Mouse (Mus musculus) monocyte, adult 5-6 weeks (primary cell): Measurements from ENCODE around the gene Prdm16. TPM values are rescaled to one million over a fixed set of nuclear protein-coding genes. Genes with fewer than 3 reads are reported as not detected.

Source experiments
- ATAC-seq: fragments of 153-309, 156-312 bp; replicated peaks from 2 replicates; pipeline ENCODE4 v1.8.0; 2017; ENCODE audit warnings: mild to moderate bottlenecking; ENCODE audit not compliant: low TSS enrichment, insufficient number of reproducible peaks, severe bottlenecking, poor library complexity, low FRiP score
- total RNA-seq: library from RNA; stranded (forward); fragments of 200-1000, 200-491, 200-594 nt; gene quantifications from 3 replicates; pipeline ENCODE4 v1.2.3, GENCODE M21; 2017

Prdm16 gene
- total RNA-seq, 1 experiment from 2014 or later, result 0.19 TPM

DNA sequence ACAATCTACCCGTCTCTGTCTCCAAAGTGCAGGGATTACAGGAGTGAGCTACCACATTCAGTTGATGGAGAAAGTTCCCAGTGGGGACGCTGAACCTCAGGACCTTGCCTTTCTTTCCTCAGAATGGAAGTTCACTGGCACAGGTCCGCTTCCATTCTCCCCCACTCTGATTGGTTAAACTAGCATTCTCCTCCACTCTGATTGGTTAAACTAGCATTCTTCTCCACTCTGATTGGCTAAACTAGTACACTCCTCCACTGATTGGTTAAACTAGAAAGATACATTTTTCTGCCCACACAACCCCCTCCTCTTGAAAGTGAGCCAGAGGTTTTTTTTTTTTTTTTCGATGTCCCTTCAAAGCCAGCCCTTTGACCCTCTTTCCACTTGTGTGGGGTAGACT is 97.9 kb downstream of the Prdm16 start:
- ATAC-seq, result no peak

GRCm38 (mm10) chr4:154536110-154536509 is 100.6 kb downstream of the Prdm16 start:
- ATAC-seq, result no peak

- ATAC-seq, result no peak
These were observed 105.3 kb downstream of the Prdm16 start for GRCm38 (mm10) chr4:154531368-154531767.

DNA sequence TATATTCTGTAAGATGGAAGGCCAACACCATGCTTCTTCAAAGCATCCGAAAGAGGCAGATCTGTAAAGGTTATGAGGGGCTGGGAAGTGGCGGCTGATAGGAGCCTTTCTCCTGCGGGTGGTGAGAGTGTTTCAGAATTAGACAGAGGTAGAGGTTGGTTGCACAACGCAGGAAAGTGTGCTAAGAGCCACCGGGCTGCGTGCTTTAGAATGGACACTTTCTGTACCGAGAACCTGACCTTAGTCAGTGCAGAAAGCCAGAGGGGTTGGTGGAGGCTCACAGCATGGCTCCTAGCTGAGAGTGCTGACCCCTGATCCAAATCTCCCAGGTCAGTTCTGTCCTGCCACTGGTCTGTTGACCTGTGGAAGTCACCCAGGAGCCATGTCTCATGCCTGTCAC is 106.3 kb downstream of the Prdm16 start:
- no peak for ATAC-seq

DNA sequence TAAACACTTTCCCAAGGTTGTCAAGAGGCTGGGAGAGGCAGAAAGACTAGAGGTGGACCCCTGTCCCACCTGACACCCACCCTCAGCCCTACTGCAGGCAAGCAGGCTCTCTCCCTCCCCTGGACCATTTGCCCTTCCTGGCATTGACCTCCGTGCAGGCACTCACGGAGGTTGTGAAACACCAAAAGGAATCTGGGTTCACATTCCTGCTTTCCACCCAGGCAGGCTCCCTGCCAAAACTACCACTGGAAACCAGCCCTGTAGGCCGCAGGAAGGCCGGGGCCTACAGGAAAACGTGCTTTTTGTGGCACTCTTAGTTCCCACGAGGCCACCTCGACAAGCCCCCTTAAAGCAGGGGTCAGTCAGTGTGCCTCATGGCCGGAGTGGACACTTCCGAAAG is 109.2 kb downstream of the Prdm16 start:
- ATAC-seq, result no peak

- ATAC-seq, result no peak
These were observed 110.3 kb downstream of the Prdm16 start for GRCm38 (mm10) chr4:154526351-154526786.

DNA sequence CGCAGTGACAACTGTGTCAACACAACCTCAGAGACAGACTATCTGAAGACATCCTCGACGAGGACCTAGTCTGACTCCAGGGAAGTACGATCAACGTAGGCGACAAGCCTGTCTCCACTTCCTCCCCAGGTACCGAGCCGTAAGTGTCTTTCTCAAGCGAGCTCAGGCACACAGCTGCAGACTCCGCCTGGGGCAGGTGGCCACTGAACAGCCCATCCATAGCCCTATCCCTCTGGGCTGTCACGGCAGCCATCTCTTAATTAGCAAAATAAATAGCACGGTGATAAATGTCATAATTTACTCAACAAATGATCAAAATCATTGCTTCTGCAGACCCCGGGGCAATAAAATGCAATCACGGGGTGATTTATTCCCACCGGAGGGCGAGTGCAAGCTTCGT is 112.8 kb downstream of the Prdm16 start:
- no peak for ATAC-seq

DNA sequence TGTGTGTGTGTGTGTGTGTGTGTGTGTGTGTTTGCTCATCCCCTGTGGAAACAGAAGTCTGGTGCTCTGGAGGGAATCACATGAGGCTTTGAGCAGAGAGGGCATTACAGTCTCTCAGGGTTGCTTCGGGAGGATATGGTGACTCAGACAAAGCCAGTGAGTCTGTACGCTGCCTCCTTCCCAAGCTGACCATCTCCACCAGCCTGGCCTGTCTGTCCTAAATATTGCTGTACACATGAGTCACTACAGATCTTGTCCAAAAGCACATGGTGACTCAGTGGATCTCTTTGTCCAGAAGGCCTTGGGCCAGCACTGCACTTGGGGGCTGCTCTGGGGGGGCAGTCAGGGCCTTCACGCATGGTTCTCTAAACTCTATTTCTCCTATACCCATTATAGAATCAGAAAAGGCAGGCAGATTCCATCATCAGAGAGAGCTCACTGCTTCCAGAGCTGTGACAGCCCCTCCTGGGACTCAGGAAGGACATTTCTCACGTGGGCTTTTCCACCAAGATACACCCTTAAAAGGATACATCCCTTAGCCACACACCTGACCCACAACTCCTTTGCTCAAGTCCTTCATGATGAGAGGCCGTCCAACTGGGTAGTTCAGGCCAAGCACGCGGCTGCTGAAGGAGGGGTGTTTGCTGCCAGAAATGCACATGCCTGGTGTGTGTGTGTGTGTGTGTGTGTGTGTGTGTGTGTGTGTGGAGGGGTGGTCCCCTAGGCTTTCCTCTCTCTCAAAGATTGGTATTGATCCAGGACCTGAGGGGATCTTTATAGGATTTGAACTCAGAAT is 114.6 kb downstream of the Prdm16 start:
- no peak for ATAC-seq

GRCm38 (mm10) chr4:154519470-154520037 is 117.1 kb downstream of the Prdm16 start:
- no peak for ATAC-seq

DNA sequence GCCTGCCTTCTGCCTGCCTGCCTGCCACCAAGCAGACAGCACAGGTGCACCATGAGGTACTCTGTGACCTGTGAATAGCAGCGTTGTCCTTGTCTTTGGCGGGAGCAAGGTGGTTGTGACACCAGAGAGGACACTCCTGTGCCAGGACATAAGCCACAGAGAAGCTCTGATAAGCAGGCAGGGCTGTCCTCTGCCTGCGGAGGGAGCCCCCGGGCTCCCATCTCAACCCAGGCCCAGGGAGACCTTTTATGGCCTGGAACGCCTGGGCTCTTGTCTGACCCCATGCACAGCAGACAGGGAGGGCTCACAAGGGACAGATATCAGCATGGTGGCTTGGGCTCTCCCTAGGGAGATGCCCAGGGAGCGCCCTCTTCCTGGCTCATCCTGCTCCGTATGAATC is 118.7 kb downstream of the Prdm16 start:
- ATAC-seq, result no peak

DNA sequence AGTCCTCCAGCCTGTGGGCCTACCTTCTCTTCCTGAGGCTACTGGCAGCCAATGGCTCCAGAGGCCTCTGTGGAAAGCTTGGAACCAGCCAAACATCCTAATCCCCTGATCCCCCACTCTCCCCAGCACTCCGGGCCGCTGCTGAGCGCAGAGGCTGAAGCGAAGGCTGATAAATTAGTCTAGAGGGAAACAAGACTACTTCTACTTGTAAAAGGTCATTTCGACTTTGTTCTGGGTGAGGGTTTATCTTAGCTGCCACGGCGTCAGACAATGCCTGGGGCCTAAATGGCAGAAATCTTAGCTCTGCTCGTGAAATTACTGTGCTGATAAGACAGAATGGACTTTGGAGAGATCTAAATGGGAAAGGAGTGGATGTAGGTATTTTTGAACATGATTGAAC is 120.2 kb downstream of the Prdm16 start:
- ATAC-seq, result no peak

- no peak for ATAC-seq
These were observed 123.0 kb downstream of the Prdm16 start for GRCm38 (mm10) chr4:154513664-154514063.

DNA sequence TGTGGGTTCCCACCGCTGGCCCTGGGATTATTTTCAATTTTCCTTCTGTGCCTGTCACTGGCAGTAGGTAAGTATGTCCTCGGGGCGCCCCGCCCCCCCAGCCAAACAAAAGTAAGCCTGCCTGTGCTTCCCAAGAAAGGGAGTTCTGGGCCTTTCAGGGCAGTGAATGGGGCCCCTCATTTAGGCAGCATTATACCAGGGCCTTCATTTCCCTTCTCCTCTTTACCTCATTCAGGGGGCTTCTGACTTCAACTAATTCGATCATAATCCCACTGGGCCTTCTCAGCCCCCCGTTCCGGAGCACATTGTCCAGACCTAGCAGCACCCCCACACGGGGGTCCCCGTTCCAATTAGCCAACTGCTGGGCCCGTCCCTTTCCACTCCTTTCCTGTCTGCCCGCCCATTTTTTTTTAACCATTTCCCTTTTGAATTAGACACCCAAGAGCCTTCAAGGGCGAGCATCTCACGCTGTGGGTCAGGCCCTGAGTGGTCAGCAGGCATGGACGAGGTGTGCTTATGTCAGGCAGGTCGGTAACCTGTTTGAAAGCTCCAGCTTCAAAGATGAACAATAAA is 124.1 kb downstream of the Prdm16 start:
- no peak for ATAC-seq

DNA sequence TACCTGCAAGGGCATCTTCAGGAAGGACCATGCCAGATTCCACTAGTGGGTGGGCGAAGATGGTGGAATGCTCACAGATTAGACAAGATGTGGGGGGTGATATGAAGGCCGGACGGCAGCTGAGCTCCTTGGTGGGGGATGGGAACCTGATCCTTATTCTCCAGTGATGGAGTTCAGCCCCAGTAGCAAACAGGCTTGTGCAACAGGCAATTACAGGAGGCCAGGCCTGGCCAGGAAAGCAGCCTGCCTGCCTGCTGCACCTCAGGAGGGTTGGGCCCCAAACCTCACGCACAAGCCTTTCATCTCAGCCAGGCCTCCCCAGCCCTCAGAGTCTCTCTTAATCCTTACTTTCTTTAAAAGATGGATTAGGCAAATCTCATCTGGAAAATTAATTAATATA is 124.9 kb downstream of the Prdm16 start:
- no peak for ATAC-seq

- ATAC-seq, result no peak
These were observed 129.8 kb downstream of the Prdm16 start for GRCm38 (mm10) chr4:154506774-154507435.

DNA sequence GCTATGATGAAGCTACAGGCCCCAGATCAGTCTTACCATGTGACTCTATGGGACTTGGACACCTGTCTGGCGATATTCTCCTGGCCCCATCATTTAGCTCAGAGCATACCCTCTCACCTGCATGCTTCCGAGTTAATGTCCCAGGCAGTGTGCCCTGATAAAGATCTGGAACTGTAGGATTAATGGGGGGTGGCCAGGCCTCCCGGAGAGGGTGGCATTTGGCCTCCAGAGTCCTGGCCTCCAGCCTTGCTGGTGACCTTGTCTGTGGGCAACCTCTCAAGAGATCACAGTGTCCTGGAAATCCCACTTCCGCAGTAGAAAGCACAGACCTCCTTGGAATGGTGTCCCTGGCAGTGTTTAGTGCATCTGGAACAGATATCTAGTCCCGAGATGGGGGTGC is 131.4 kb downstream of the Prdm16 start:
- ATAC-seq, result no peak

DNA sequence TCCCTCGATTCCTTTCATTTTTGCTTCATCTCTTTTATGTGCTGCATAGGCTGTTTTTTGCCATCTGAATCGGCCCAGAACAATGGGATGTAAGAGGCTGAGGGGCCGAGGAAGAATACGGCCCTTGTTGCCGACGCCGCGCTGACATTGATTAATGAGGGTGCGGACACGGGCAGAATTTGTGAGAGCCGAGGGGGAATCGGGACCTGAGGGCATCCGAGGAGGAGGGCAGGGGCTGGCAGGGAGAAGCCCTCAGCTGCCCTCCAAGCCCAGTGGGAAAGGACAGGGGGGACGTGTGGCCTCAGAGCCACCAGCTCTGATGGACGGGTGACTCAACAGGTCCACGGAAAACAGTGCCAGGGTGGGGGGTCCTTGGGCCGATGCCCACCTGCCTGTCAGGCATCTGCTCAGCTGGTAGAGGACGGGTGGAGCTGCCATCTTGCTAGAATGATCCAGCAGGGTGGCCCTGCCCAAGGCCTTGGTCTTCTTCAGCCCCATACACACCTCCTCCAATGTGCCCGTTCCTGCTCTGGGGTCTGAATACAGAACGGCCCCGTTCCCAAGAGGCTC is 133.3 kb downstream of the Prdm16 start:
- ATAC-seq, result no peak

DNA sequence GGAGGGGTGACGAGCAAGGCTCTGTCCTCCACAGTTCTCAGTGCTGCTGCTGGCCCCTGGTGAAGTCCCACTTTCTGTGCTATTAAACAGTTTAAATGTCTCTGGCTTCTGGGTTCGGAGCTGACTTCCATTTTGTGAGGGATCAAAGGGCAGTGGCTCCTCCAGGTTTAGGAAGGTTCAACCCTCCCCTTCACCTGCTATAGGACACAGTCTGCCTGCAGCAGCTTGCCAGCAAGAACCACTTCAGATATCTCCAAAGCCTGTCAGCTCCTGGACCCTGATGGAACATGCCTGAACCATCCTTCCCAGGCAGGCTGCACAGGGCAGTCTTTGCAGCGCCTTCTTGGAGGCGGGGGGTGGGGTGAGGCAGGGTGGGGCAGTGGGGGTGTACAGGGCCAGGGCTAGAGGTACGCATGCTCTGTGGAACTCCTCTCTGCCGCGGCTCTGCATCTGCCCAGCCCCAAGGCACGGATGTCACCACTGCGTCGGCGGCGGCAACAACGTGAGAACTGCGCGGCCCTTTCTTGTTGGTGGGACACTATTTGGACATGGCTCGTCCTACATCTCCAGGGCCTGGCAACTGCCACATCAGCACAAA is 134.2 kb downstream of the Prdm16 start:
- ATAC-seq, result no peak

DNA sequence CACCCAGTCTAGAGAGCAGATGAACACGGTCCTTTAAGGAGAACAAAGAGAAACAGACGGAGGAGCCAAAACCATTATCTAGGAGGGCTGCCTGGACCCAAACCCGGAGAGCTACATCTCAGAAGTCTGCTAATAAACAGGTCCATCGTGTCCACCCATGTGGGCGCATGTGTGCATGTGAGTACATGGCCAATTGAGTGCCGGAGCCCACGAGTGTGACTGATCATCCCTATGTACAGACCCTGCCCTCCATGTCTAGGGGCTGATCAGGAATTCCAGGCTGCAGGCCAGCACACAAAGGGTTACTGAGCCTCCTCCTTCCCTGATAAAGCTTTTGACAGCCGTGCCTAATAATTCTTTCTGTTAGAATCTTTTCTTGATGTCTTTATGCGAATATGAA is 136.0 kb downstream of the Prdm16 start:
- ATAC-seq, result no peak
